Mouse (Mus musculus): Measurements from ENCODE around the gene Rps6kb1. TPM values are rescaled to one million over a fixed set of nuclear protein-coding genes. Genes with fewer than 3 reads are reported as not detected.

Rps6kb1 gene
- 70.2 and 76.0 TPM in 2 replicates for polyA plus RNA-seq (2015; fragmentation: Nextera tagmentation; extraction: Ambion mirVana)

GRCm38 (mm10) chr11:86544639-86545299 lies at the start of gene Rps6kb1, which contains the start of gene Tubd1:
TSS of gene Rps6kb1 (minus strand) at chr11:86544805.
TSS of gene Tubd1 (plus strand) at chr11:86544991.

GRCm38 (mm10) chr11:86484101-86484868 lies 60.3 kb downstream of the Rps6kb1 start, which contains the start of gene Rnft1:
TSS of gene Rnft1 (plus strand) at chr11:86484657.

MicroRNAs within 50 kb of the gene (microRNA counts, 519-probe panel; counts per million panel counts)
- microRNA mmu-miR-21, result 5,714 counts per million, percentile 90 among the panel's probes with 10 or more counts

Small RNA genes lying within 50 kb of the gene (microRNA-seq; reads per million reads assigned to microRNA genes)
- gene Mir21a, result 5,432 to 6,188 reads per million in 2 experiments

Other genes starting within 250 kb of the Rps6kb1 start
- 4.2 and 4.9 TPM in 2 replicates for gene Med13, start 187.2 kb downstream of the Rps6kb1 start, polyA plus RNA-seq (2015; fragmentation: Nextera tagmentation; extraction: Ambion mirVana)
- gene Rnft1, start 60.1 kb downstream of the Rps6kb1 start, polyA plus RNA-seq (2015; fragmentation: Nextera tagmentation; extraction: Ambion mirVana), result 42.6 and 47.2 TPM in 2 replicates
- gene Tubd1, start 186 bp upstream of the Rps6kb1 start, polyA plus RNA-seq (2015; fragmentation: Nextera tagmentation; extraction: Ambion mirVana), result 4.9 and 5.0 TPM in 2 replicates
- gene Vmp1, start 139.0 kb upstream of the Rps6kb1 start, polyA plus RNA-seq (2015; fragmentation: Nextera tagmentation; extraction: Ambion mirVana), result 60.4 and 75.6 TPM in 2 replicates
- gene Ptrh2, start 139.2 kb upstream of the Rps6kb1 start, polyA plus RNA-seq (2015; fragmentation: Nextera tagmentation; extraction: Ambion mirVana), result 14.0 and 14.3 TPM in 2 replicates
- 56.6 and 59.6 TPM in 2 replicates for gene Cltc, start 212.8 kb upstream of the Rps6kb1 start, polyA plus RNA-seq (2015; fragmentation: Nextera tagmentation; extraction: Ambion mirVana)